ENCODE assay signal across 30 mouse cellular contexts in the genomic region with DNA sequence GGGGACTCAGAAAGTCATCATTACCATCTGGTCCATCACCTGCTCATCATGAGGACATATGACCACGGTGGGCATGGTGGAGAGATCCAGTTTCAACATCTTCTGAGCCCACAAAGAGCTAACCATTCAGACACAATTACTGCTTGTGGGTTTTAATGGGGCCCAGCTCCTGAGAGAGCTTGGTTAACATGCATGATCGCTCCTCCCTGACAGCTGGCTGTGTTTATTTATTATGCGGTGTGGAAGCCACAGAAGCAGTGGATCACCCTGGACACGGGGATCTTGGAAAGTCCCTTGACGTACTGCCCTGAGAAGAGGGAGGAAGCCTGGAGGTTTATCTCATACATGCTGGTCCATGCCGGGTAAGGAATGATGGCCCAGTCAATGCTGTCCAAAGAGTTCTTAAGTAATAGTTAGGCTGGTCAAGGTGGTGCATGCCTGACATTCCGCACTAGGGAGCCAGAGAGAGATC. TPM values are rescaled to one million over a fixed set of nuclear protein-coding genes. Genes with fewer than 3 reads are reported as not detected.
DNase-seq lines count a peak whose midpoint lies in the region; ATAC-seq and TF ChIP-seq lines count a peak whose summit lies in the region.
"Had no signal": no experiment of that assay in that cellular context is flagged by ENCODE, and none has a peak within 500 bp of the region (broad histone marks: within the 10 kb centered on the region; RNA-seq: fewer than 3 reads in every experiment).

No protein-coding gene starts in this region.

- H3K27me3 ChIP-seq in kidney, embryonic 14.5 days (ENCODE audit: control insufficient read depth, insufficient read depth, low read length): no peaks in the 10 kb centered on the region
- H3K27me3 ChIP-seq: embryonic facial prominence, embryonic 13.5 days; forebrain, embryonic 13.5 days; limb, embryonic 15.5 days had no signal

- H3K4me1 ChIP-seq in kidney, embryonic 14.5 days (ENCODE audit: control insufficient read depth, insufficient read depth, low read length): 0 out of 2 replicates have a peak, but pooled peaks cover 4% of the 10 kb centered on the region
- H3K4me1 ChIP-seq: embryonic facial prominence, embryonic 13.5 days; limb, embryonic 15.5 days had no signal

- H3K27ac ChIP-seq in kidney, embryonic 14.5 days (ENCODE audit: low read depth, low read length): no peak overlapping the region; the same call in 1 of the 2 replicates
- H3K27ac ChIP-seq: embryonic facial prominence, embryonic 13.5 days; forebrain, embryonic 13.5 days; gastrocnemius, adult 2 months; hindbrain, postnatal 0 days; left cerebral cortex, adult 2 months; limb, embryonic 15.5 days; liver, embryonic 14.5 days; macrophage had no signal

- no peak for DNase-seq in kidney, adult 9 months
- DNase-seq in 3134 (ENCODE audit: extremely low read depth, insufficient read length, low spot score) (peak; percentile 73), 3T3-L1 (ENCODE audit: low read depth, low spot score) (peak; percentile 74)
- peak; percentile 31 for DNase-seq in brain, embryonic 14.5 days (ENCODE audit: low read depth)
- no peak for DNase-seq in gastrocnemius, adult 8-10 months (ENCODE audit: low spot score in 2 of 2)
- no peak for DNase-seq in cerebellum, postnatal 25 days
- DNase-seq: adrenal gland, adult 8-10 months; cerebellum, adult 2 months; gastrocnemius, adult 2 months; left cerebral cortex, postnatal 4 days; lung, embryonic 14.5 days; right cerebral cortex, postnatal 14 days had no signal

- WGBS in kidney, embryonic 14.5 days: 25% methylated on average over 7 of the region's 7 CpGs

- no peaks in the 10 kb centered on the region for H3K9me3 ChIP-seq in kidney, embryonic 14.5 days (ENCODE audit: control insufficient read depth, low read length)
- H3K9me3 ChIP-seq: embryonic facial prominence, embryonic 13.5 days; forebrain, embryonic 13.5 days; limb, embryonic 15.5 days had no signal

- H3K4me3 ChIP-seq in kidney, embryonic 14.5 days (ENCODE audit: low read length): no peak overlapping the region
- H3K4me3 ChIP-seq: embryonic facial prominence, embryonic 13.5 days; forebrain, embryonic 13.5 days; gastrocnemius, adult 2 months; left cerebral cortex, adult 2 months; limb, embryonic 15.5 days had no signal

- TF ChIP-seq CTCF in brain, embryonic 14.5 days (IDR thresholded peaks at IDR 0.05; ENCODE audit: borderline replicate concordance, extremely low read depth, insufficient read depth, insufficient read length): no peak

- peak; percentile 82 for ATAC-seq in kidney, embryonic 14.5 days (ENCODE audit: low FRiP score, low TSS enrichment)
- ATAC-seq: activated CD4-positive, CD25-positive, alpha-beta regulatory T cell, adult 4 months; CD4-positive, CD25-positive, alpha-beta regulatory T cell, adult 4 months; forebrain, embryonic 13.5 days; hindbrain, postnatal 0 days; intestine, embryonic 16.5 days had no signal

- no peak overlapping the region for H3K9ac ChIP-seq in kidney, embryonic 14.5 days (ENCODE audit: low read depth, low read length)
- H3K9ac ChIP-seq: embryonic facial prominence, embryonic 13.5 days; forebrain, embryonic 13.5 days; limb, embryonic 15.5 days; liver, embryonic 14.5 days; lung, embryonic 14.5 days had no signal

- H3K4me2 ChIP-seq in kidney, embryonic 14.5 days (replicated peaks; ENCODE audit: low read depth, low read length): no peak overlapping the region
- H3K4me2 ChIP-seq: embryonic facial prominence, embryonic 13.5 days; forebrain, embryonic 13.5 days; limb, embryonic 15.5 days; lung, embryonic 14.5 days; midbrain, embryonic 11.5 days had no signal

- H3K36me3 ChIP-seq in kidney, embryonic 14.5 days (ENCODE audit: control insufficient read depth, insufficient read depth, low read length): no peaks in the 10 kb centered on the region
- H3K36me3 ChIP-seq: embryonic facial prominence, embryonic 13.5 days; limb, embryonic 15.5 days had no signal

- TF ChIP-seq POLR2A in brain, embryonic 14.5 days (IDR thresholded peaks at IDR 0.05; ENCODE audit: borderline replicate concordance, extremely low read depth, insufficient read depth, insufficient read length, poor library complexity, severe bottlenecking): no peak

RNA-seq across cellular contexts. Expression of gene Rhbdl2, which starts 26.4 kb away (rescaled TPM):
- polyA plus RNA-seq in kidney, embryonic 14.5 days (2014; fragmentation: Nextera tagmentation; extraction: Ambion mirVana): 3.8 TPM in 2 replicates
- polyA plus RNA-seq in brain, embryonic 14.5 days (2012; rRNA removed): 1.4 and 1.5 TPM in 2 replicates
- not detected for total RNA-seq in gastrocnemius, adult 8-10 months (2022)
- total RNA-seq: gastrocnemius, adult 2 months; hematopoietic stem cell, adult 5-6 weeks; neutrophil, adult 5-6 weeks had no signal
- polyA plus RNA-seq: liver, embryonic 14.5 days; macrophage had no signal

RNA-seq across cellular contexts. Expression of gene 4933427I04Rik, which starts 45.4 kb away (rescaled TPM):
- polyA plus RNA-seq in kidney, embryonic 14.5 days (2014; fragmentation: Nextera tagmentation; extraction: Ambion mirVana): not detected in 2 replicates
- not detected in 2 replicates for polyA plus RNA-seq in brain, embryonic 14.5 days (2012; rRNA removed)
- not detected for total RNA-seq in gastrocnemius, adult 8-10 months (2022)
- total RNA-seq: ES-E14; gastrocnemius, adult 2 months; hematopoietic stem cell, adult 5-6 weeks; hindbrain, postnatal 0 days; layer of hippocampus, postnatal 10 days; left cerebral cortex, adult 2 months; left cerebral cortex, postnatal 4 days; neutrophil, adult 5-6 weeks had no signal
- polyA plus RNA-seq: activated CD4-positive, CD25-positive, alpha-beta regulatory T cell, adult 4 months; CD4-positive, CD25-positive, alpha-beta regulatory T cell, adult 4 months; cerebellum, adult 2 months; heart, postnatal 0 days; intestine, embryonic 16.5 days; large intestine, adult 2 months; liver, embryonic 14.5 days; lung, embryonic 14.5 days; macrophage had no signal

Comparison
In these comparisons a context has a peak if more than half of its experiments do, and no peak if none do; other contexts are left out.
1. DNase-seq: peak in 3134 (single experiment), 3T3-L1 (single experiment) and brain, embryonic 14.5 days (single experiment); none in kidney, adult 9 months (single experiment), gastrocnemius, adult 8-10 months (0 of 2) and cerebellum, postnatal 25 days (0 of 2).